Mouse (Mus musculus) olfactory bulb, adult 2 months (tissue): ENCODE measurements around the gene Abr.

ENCODE experiments used
- CTCF ChIP-seq: fragments of 200-500 bp; IDR thresholded peaks from 2 replicates; pipeline ENCODE4 v1.5.1; 2012; ENCODE audit warnings: low read depth, mild to moderate bottlenecking, low read length, moderate library complexity; ENCODE audit not compliant: insufficient read depth
- POLR2A ChIP-seq: fragments of 200-500 bp; IDR thresholded peaks from 2 replicates; pipeline ENCODE4 v1.6.1; 2012; ENCODE audit warnings: mild to moderate bottlenecking, low read depth, low read length, moderate library complexity; ENCODE audit not compliant: insufficient read depth

- no peak for TF ChIP-seq CTCF
- no peak for TF ChIP-seq POLR2A
Measured at GRCm38 (mm10) chr11:76418423-76418822, 203.7 kb downstream of the Abr start.
